Mouse (Mus musculus): ENCODE data around the gene Actr3.
"Not testable (repeated sequence)": the region's sequence is repeated elsewhere in the genome, so short reads cannot be mapped to it uniquely, and the experiment has no call there.

The Actr3 gene

DNA sequence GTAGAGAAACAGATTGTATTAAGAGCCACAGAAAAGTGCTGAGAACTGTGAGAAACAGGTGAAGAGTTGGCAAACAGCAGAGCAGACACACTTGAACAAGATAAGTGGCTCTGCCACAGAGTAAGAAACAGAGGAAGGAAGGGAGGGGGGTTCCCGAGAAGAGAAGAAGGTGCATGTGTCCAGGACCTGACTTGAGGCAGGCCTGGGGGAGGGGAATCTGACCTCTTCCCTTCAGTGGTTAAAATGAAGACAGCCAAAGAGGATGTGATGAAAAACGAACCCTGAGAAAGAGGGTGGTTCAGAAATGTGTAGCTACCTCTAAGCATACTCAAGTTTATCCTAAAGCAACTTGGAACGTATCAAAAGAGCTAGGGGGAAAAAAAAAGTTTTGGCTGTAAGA, 2.4 kb upstream of the Actr3 start:
- DNase-seq (ENCODE audit: low spot score), result no peak

DNA sequence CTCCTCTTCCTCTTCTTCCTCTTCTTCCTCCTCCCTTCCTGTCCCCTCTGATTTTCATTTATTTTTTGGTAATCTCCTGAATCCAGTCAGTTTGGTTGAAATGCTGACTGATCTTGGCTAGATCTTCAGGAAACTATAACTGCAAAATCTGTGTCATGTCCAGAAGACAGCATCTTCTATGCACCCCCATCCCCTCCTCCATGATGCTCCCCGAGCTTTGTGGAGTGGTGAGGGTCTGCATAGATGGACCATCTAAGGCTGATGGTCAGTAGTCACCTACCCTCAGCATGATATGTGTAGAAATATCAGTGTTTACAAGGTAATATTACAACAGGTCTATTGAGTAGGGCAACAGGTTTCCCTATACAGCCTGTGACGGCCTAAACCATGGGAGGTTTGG, 1.6 kb upstream of the Actr3 start:
- DNase-seq (ENCODE audit: low spot score), result no peak

DNA sequence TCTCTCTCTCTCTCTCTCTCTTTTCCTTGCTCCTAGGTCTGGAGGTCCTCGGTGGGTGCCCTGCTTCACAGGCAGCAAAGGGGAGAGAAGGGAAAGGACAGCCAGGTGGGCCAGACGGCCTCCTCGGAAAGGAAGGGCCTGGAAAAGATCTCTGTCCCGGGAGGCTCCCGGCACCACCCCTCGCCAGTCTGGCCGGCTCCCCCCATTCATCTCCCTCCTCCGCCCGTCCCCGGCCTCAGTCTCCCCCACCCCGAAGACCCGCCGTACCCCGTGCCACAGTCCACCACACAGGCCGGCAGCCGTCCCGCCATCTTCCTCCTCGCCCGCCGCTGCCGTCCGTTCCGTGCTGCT, 534 bp downstream of the Actr3 start:
- no peak for DNase-seq (ENCODE audit: low spot score)

DNA sequence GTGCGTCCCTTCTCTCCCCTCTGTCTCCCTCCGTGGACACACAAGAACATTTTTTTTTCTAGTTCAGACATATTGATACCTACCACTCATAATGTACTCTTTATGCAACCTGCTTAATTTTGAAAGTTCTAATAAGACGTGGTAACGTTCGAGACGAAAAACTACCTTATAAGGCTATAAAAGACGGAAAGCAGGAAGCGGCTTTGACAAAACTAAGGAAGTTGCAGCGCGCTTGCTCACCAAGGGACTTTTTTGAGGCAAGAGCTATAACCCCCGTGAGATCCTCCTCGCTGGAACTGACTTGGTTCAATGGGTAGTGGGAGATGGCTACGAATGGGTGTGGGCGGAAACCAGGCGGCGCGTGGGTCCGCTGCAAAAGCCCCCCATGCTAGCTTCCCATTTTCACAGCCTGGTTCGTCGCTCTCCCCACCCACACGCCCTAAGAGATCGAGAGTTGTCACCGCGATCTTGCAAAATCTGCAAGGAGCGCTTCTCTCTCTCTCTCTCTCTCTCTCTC, 984 bp downstream of the Actr3 start:
- DNase-seq (ENCODE audit: low spot score), result peak; percentile 53

DNA sequence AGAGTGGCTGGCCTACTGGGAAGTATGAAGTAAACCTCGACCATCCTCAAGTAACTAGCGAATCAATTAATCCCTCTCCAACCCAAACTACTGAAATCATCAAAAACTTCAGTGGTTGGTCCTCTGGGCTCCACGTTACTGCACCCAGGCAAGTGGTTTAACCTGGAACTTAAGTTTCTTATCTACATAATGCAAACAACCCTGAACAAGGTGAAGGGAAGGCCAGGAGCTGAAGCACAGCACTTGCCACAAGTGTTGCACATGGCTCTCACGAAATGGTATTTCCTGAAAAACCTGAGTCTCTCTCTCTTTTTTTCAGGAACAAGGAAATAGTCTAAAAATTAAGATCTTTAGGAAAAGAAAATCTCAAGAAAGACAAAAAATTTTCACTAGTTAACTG, 4.2 kb downstream of the Actr3 start:
- DNase-seq (ENCODE audit: low spot score), result no peak

DNA sequence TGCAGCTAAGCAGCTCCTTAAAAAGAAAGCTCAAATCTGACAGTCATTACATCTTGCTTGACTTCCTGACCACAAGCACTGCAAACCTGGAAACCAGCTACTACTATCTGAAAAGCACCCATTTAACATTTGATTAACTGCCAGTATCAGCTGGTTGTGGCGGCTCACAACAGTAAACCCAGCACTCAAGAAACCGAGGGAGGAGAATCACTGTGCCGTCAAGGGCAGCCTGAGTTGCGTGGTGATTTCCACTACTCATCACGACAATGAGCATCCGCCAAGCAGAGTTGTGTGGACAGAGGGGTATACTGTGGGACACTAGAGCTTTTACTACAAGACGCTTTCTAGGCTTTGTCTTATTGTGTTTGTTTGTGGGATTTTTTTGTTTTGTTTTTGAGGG, 4.8 kb downstream of the Actr3 start:
- no peak for DNase-seq (ENCODE audit: low spot score)

DNA sequence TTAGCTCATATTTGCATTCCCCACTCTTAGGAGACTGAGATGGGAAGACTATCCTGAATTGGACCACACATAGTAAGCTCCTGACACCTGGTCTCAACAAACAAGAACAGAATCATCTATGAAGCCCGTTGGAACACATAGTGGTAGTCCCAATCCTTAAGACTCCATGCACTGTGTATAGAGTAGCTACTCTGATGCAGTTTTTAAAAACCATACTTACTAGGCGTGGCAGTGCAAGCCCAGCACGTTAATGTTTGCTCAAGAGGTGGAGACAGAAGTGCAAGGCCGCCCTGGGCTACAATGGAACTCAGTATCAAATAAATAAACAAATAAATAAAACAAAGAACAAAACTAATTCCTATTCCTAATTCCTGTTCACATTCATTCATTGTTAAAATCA, 5.5 kb downstream of the Actr3 start:
- no peak for DNase-seq (ENCODE audit: low spot score)

DNA sequence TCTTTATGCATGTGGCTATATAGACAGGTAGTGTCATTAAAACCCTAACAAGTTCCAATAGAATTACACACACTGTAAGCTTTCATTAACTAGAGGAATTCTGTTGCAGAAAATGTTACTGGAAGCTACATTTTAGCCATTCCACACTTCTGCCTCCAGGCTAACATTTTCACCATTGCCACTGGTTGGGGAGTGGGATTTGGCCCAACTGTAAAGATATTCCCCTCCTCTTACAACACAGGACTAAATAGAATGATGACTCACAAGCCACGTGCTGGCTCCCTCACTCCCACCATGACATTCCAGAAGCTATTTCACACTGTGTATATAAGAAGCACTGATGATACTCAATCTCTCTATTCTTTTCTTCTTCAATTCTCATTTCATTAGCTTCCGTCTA, 7.2 kb downstream of the Actr3 start:
- DNase-seq (ENCODE audit: low spot score), result no peak

DNA sequence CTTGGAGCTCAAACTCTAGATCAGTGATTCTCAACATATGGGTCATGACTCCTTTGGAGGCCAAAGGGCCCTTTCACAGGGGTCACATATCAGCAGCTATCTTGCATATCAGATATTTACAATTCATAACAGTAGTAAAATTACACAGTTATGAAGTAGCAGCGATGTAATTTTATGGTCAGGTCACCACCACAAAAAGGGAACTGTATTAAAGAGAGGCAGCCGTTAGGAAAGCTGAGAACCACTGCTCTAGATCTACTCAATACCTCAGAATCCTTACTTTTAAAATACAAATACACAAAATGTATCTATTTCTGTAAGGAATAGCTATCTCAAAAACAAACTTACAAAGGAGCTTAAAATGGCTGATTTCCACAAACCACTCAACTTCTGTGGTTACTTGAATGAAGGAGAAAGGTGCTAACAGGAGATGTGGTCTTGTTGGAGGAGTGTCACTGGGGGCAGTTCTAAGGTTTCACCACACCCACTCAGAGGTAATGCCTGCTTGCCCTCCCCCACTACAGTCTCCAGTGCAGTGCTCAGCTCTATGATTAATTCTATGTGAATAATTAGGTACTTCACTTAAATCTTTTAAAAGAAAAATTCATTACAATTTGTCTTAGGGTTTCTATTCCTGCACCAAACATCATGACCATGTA, 9.0 kb downstream of the Actr3 start:
- DNase-seq (ENCODE audit: low spot score), result no peak

DNA sequence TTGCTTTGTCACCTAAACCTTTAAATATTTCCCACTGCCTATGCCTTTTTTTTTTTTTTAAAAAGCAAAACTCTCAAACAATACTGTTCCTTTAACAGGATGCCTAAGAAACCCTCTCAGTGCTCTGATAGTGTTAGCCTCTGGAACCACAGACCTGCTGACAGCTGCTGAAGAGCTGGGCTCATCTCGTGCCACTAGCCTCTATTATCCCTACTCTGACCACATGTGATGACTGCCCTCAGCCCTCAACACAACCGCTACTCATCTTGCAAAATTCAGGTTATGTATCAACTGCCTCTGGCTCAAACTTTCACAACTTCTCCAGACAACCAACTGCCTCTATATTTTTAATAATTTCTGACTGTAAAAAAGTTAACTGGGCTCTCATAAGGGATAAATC, 15.6 kb downstream of the Actr3 start:
- DNase-seq (ENCODE audit: low spot score), result no peak

DNA sequence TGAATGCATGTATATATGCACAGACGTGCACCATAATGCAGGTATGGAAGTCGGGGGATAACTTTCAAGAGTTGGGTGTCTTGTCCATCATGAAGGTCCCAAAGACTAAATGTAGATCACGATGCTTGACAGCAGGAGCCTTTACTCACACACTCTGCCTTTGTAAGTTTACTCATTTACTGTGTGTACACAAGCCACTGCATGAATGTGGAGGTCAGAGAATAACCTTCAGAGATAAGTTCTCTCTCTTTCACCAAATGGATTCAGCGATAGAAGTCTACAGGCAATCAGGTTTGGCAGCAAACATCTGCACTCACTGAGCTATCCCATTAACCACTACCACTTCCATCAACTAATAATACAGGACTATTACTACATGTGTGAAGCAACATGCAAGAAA, 16.8 kb downstream of the Actr3 start:
- no peak for DNase-seq (ENCODE audit: low spot score)

DNA sequence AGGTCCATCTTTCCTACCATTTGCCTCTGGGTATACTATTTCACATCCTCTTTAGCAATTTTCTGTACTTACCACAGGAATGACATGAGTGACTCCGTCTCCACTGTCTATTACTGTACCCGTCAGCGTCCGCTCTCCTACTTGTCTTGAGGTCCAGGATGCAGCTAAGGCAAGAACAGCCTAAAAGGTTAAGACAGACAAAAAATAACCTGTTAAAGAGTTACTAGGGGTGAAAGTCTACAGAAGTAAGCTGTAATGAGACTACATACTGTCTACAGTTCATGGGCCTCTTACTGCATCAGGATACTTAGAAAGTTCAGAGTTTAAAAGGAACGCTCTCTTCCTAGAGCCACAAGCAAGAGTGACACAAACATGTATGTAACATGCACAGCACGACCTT, 28.3 kb downstream of the Actr3 start:
- no peak for DNase-seq (ENCODE audit: low spot score)

DNA sequence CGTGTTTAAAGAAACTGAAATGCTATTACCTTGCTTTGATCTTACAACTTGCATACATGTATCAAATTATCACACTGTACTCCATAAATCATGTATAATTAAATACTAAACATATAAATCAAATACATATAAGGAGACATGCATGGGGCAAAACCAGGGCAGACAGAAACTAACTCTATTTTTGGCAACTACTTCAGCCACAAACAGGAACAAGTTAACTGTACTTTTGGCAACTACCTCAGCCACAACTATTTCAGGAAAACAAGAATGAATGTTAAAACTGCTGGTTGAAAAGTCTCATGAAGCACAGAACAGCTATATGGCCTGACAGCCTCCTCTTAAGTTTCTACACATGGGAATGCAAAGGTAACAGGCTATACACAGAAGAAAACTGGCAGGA, 40.1 kb downstream of the Actr3 start:
- no peak for DNase-seq (ENCODE audit: low spot score)

DNA sequence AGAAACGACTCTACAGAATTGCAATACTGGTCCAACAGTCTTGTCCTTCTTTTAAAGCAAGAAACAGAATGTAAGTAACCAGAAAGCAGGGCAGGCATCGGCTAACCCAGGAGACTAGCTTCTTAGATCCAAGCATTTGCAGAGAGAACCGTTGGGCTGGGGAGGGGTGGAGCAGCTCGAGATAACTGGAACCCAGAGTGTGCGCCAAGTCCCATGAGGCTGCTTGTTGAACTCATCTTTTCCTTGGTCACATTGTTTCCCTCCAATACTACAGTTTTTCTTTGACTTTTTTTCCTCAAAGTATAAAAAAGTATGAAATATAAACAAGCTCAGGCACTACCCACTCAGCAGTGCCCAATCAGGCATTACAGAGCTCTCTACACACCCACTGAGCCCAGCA, 42.2 kb downstream of the Actr3 start:
- DNase-seq (ENCODE audit: low spot score), result not testable (repeated sequence)

DNA sequence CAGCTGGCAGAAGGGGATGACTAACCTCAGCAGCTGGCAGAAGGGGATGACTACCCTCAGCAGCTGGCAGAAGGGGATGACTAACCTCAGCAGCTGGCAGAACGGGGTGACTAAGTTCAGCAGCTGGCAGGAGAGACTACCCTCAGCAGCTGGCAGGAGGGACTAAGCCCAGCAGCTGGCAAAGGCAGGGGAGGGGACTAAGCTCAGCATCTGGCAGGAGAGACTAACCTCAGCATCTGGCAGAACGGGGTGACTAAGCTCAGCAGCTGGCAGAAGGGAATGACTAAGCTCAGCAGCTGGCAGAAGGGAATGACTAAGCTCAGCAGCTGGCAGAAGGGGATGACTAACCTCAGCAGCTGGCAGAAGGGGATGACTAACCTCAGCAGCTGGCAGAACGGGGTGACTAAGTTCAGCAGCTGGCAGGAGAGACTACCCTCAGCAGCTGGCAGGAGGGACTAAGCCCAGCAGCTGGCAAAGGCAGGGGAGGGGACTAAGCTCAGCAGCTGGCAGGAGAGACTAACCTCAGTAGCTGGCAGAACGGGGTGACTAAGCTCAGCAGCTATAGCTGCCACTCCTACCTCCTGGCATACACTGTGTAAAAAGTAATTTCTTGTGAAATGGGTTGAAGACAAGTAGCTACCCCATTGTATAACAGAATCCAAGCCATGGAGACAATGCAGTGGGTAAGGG, 45.3 kb downstream of the Actr3 start:
- DNase-seq (ENCODE audit: low spot score), result not testable (repeated sequence)

DNA sequence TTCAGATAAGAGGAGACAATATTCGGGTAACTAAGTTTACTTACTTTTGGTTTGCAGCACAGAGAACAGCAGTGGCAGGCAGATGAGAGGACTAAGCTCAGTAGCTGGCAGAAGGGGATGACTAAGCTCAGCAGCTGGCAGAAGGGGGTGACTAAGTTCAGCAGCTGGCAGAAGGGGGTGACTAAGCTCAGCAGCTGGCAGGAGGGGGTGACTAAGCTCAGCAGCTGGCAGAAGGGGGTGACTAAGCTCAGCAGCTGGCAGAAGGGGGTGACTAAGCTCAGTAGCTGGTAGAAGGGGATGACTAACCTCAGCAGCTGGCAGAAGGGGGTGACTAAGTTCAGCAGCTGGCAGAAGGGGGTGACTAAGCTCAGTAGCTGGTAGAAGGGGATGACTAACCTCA, 45.9 kb downstream of the Actr3 start:
- not testable (repeated sequence) for DNase-seq (ENCODE audit: low spot score)

DNA sequence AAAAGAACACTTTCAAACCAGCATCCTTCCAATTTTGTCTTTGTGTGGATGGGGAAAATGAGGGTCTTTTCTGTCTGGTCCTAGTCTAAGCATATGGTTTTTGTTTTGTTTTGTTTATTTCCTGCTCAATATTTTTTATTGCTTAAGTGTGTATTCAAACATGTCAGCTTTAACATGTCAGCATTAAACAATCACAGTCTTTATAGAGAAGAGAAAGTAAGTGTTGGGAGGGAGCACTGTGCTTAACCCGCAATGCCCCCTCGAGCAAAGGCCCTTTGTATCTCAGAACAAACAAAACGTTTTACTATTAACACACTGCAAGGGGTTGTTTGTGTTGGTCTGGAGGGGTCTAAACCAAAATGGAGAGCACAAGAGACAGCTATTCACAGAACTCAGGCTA, 47.2 kb downstream of the Actr3 start:
- no peak for DNase-seq (ENCODE audit: low spot score)

DNA sequence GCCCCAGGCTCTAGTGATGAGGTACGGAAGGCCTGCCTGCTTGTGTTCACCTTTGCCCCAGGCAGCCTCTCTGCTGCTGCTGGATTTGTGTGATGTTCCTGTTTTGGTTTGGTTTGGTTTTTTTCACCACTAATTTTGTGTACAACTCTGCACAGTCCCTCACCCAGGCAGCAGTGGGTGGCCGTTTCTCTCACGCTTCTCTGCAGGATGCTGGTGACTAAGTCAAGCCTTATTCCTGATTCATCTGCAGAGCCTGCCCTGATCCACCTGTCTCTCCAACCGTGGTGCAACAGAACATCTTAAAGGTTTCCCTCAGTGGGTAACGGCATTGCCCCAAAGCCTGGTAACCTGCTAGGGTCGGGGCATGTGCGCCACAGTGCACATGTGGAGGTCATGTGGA, 49.3 kb downstream of the Actr3 start:
- DNase-seq (ENCODE audit: low spot score), result no peak

DNA sequence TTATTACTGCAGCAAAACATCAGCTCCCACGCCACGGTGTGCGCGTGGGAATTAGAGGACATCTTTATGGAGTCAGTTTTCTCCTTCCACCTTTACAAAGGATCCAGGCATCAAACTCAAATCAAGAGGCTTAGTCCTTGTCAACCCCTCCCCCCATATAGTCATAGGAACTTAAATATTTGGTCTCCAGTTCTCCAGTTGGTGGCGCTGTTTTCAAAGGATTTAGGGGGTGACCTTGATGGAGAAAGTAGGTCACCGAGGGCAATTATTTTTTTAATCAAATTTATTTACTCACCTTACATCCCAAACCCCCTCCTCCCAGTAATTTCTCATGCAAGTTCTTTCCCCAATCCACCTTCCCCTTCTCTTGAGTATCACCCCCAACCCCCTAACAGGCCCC, 52.9 kb downstream of the Actr3 start:
- DNase-seq (ENCODE audit: low spot score), result peak; percentile 60

DNA sequence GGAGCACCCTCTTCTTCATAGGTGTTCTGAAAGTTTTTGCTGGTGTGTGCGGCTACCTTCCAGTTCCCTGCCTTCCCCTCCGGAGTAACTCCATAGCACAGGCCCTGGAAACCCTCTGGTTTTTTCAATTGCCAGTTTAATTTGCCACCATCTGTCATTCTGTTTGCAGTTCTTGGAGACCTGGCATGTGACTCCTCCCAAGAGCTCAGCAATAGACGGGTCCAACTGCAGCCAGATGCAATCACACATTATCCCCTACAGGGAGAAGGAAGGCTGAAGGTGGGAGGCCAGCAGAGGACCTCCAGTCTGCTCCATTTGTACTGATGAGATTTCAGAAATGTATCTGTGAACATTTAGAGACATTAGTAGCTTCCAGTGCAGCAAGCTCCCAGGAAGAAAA, 56.6 kb downstream of the Actr3 start:
- peak; percentile 27 for DNase-seq (ENCODE audit: low spot score)

DNA sequence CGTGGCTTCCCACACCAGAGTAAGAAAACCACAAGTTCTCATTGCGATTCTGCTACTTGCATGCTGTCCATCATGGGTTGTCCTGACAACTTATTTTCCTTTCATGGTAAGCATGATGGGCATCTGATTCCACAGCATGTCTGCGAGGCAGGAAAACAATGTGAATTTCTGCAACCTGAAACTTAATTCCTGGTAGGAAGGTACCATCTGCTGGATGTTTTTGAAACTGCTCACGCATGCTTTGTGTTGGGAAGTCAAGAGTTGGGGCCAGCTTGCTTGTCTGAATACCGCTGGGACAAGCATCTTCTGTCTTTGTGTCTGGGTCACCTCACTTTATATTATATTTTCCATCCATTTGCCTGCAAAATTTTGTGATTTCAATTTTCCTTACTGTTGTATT, 62.7 kb downstream of the Actr3 start:
- DNase-seq (ENCODE audit: low spot score), result peak; percentile 30

DNA sequence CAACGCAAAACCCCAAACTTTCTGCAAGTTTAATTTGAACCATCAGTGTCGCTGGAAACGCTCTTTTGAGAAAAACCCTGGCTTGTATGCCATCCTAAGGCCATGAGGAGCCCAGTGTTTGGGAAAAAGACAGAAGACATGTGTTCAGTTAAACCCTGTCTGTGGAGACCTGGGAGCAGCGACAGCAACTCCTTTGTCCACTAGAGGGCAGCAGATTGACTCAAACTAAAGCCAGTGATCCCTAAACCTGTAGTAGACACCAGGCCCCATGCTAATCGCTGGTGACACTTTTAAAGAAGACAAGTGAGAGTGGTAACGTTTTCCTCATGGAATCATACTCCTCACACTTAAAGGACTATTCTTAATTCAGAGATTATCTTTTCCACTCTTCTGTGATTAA, 64.7 kb downstream of the Actr3 start:
- DNase-seq (ENCODE audit: low spot score), result peak; percentile 56

DNA sequence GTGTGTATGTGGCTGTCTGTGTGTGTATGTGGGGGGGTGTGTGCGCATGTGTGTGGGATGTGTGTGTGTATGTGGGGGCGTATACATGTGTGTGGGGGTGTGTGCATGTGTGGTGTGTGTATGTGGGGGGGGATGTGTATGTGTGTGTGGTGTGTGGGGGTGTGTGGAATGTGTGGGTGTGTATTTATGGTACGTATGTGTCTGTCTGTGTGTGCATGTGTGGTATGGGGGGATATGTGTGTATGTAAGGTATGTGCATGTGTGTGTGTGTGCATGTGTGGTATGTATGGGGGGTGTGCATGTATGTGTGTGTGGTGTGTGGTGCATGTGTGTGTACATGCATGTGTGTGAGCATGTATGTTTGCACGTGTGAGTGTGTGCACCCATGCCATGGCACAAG, 70.0 kb downstream of the Actr3 start:
- DNase-seq (ENCODE audit: low spot score), result peak; percentile 6

DNA sequence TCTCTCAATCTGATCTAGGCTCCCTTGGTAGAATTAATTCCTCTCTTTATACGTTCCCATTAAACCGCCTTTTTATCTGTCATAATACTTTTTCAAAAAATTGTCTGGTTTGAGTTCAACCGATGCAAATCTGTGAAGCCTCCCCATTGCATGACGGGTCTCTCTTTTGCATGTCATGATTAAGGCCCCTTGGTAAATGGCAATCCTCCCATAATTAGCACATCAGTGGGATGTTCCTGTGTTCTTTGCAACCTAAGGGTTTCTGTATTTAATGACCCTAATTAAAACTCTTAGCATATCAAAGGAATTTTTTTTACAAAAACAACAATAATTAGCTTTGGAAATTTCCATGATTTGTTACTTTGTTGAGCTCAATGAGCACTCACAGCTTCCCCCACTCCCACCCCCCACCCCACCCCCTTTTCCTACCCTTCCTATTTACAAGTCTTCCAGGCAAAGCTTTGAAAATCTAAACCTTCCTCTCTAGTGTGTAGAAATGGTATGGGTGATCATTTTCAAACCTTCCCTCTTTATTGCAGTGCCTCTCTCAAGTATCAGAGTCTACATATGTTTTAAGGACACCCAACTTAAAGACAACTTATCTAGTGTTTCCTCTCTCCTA, 84.0 kb downstream of the Actr3 start:
- no peak for DNase-seq (ENCODE audit: low spot score)
